Mouse (Mus musculus): ENCODE results near the gene Sgca. TPM values are rescaled to one million over a fixed set of nuclear protein-coding genes. Genes with fewer than 3 reads are reported as not detected.
A peak's percentile ranks its signal among the peaks of the same experiment; 100 is the strongest.

Gene Sgca
- polyA plus RNA-seq, 1 experiment from 2014 or later, result 0.28 TPM

DNA sequence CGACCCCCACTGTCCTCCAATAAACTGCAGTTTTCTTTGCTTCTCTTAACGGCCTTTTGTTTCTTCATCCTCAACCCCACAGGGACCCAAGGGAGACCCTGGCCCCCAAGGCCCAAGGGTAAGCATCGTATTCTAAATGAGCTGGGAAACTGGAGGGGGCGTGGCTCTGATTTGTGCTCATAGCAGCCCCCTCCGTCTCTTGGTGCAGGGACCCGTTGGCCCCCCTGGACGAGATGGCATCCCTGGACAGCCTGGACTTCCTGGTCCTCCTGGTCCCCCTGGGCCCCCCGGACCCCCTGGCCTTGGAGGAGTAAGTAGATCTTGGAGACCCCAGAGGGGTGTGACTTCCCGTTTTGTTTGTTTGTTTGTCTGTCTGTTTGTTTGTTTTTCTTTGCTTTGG lies 37.8 kb downstream of the Sgca start:
- no peak for DNase-seq (ENCODE audit: low spot score)
- Histone ChIP-seq H3K27me3 (ENCODE audit: insufficient read depth, low read length) (0 out of 2 replicates have a peak, but pooled peaks cover 6% of the 10 kb centered on the region), H3K36me3 (ENCODE audit: insufficient read depth, low read length) (0 out of 2 replicates have a peak, but pooled peaks cover 5% of the 10 kb centered on the region), H3K27ac (no peak overlapping the region), H3K4me2 (ENCODE audit: low read length) (peak overlapping the region; percentile 77), H3K4me3 (replicated peaks; ENCODE audit: low read depth, low read length) (peak overlapping the region; percentile 44), H3K4me1 (replicated peaks; ENCODE audit: insufficient read depth, low read length) (peaks cover 19% of the 10 kb centered on the region), H3K9me3 (replicated peaks; ENCODE audit: low read length) (no peaks in the 10 kb centered on the region), H3K9ac (ENCODE audit: low read depth, low read length) (0 out of 2 replicates have a peak overlapping the region, but pooled peaks have one; percentile 46)
- TF ChIP-seq CTCF (IDR thresholded peaks at IDR 0.05; ENCODE audit: low read depth), result no peak
- WGBS, result 15% methylated on average over 9 of the region's 9 CpGs
- ATAC-seq (replicated peaks; ENCODE audit: low FRiP score, low read depth), result no peak

DNA sequence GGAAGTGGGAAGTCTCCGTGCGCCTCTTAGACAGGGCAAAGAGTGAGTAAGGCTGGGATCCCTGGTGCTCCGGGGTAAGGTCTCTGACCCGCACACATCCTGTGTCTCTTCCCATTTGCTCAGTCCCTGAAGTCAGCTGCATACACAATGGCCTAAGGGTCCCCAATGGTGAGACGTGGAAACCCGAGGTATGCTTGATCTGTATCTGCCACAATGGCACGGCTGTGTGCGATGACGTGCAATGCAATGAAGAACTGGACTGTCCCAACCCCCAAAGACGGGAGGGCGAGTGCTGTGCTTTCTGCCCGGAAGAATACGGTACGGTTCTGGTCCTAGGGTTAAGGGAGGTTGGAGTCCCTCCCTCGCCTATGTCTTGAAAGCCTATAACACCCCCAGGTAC lies 38.3 kb downstream of the Sgca start:
- ATAC-seq (replicated peaks; ENCODE audit: low FRiP score, low read depth), result no peak; the same call in 1 of the 2 replicates
- DNase-seq (ENCODE audit: low spot score), result no peak
- WGBS, result 0% methylated on average over 15 of the region's 15 CpGs
- peaks cover 20% of the 10 kb centered on the region for H3K4me1 ChIP-seq (replicated peaks; ENCODE audit: insufficient read depth, low read length)
- peak overlapping the region; percentile 44 for H3K4me3 ChIP-seq (replicated peaks; ENCODE audit: low read depth, low read length)
- TF ChIP-seq CTCF (IDR thresholded peaks at IDR 0.05; ENCODE audit: low read depth), result no peak
- H3K4me2 ChIP-seq (ENCODE audit: low read length), result peak overlapping the region; percentile 77
- peak overlapping the region; percentile 76; the same call in 1 of the 2 replicates for H3K27ac ChIP-seq
- no peaks in the 10 kb centered on the region for H3K9me3 ChIP-seq (replicated peaks; ENCODE audit: low read length)
- H3K36me3 ChIP-seq (ENCODE audit: insufficient read depth, low read length), result 0 out of 2 replicates have a peak, but pooled peaks cover 5% of the 10 kb centered on the region
- 0 out of 2 replicates have a peak, but pooled peaks cover 6% of the 10 kb centered on the region for H3K27me3 ChIP-seq (ENCODE audit: insufficient read depth, low read length)
- peak overlapping the region; percentile 46; the same call in 1 of the 2 replicates for H3K9ac ChIP-seq (ENCODE audit: low read depth, low read length)

GRCm38 (mm10) chr11:94937335-94937781 lies 38.8 kb downstream of the Sgca start:
- H3K4me1 ChIP-seq (replicated peaks; ENCODE audit: insufficient read depth, low read length), result peaks cover 20% of the 10 kb centered on the region

DNA sequence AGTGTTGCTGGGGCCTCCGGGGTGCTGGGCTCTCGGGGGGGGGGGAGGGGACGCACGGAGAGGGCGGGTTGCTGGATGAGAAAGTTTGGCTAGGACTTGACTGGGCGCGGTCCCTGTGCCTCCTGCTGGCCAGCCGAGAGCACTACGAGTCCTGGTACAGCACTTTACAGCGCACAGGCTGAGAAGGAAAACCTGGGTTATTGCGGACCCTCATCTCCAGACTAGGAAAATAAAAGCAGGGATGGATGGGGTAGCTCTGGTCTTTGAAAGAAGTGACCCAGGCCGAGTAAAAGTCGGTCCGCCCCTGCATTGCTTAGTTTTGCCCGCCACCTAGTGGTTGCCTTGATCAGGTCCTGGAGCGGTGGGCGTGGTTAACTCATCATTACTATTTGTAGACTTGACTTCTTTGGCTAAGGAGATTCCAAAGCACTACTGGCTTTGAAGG lies 39.3 kb downstream of the Sgca start:
- H3K4me2 ChIP-seq (ENCODE audit: low read length), result peak overlapping the region; percentile 77
- H3K36me3 ChIP-seq (ENCODE audit: insufficient read depth, low read length), result 0 out of 2 replicates have a peak, but pooled peaks cover 5% of the 10 kb centered on the region
- DNase-seq (ENCODE audit: low spot score) (peak; percentile 99), ATAC-seq (replicated peaks; ENCODE audit: low FRiP score, low read depth) (peak; percentile 70)
- 0 out of 2 replicates have a peak, but pooled peaks cover 6% of the 10 kb centered on the region for H3K27me3 ChIP-seq (ENCODE audit: insufficient read depth, low read length)
- H3K4me3 ChIP-seq (replicated peaks; ENCODE audit: low read depth, low read length), result peak overlapping the region; percentile 44
- H3K27ac ChIP-seq, result peak overlapping the region; percentile 76
- peaks cover 20% of the 10 kb centered on the region for H3K4me1 ChIP-seq (replicated peaks; ENCODE audit: insufficient read depth, low read length)
- no peaks in the 10 kb centered on the region for H3K9me3 ChIP-seq (replicated peaks; ENCODE audit: low read length)
- WGBS, result 0% methylated on average over 16 of the region's 17 CpGs
- peak; percentile 97 for TF ChIP-seq CTCF (IDR thresholded peaks at IDR 0.05; ENCODE audit: low read depth)
- H3K9ac ChIP-seq (ENCODE audit: low read depth, low read length), result peak overlapping the region; percentile 62; the same call in 1 of the 2 replicates

More at GRCm38 (mm10) chr11:94937335-94937781, 38.8 kb downstream of the Sgca start:
- DNase-seq (ENCODE audit: low spot score) (peak; percentile 77), ATAC-seq (replicated peaks; ENCODE audit: low FRiP score, low read depth) (peak; percentile 19)
- H3K36me3 ChIP-seq (ENCODE audit: insufficient read depth, low read length), result 0 out of 2 replicates have a peak, but pooled peaks cover 5% of the 10 kb centered on the region
- peak overlapping the region; percentile 44 for H3K4me3 ChIP-seq (replicated peaks; ENCODE audit: low read depth, low read length)
- no peak for TF ChIP-seq CTCF (IDR thresholded peaks at IDR 0.05; ENCODE audit: low read depth)
- 0% methylated on average over 18 of the region's 18 CpGs for WGBS
- peak overlapping the region; percentile 46; the same call in 1 of the 2 replicates for H3K9ac ChIP-seq (ENCODE audit: low read depth, low read length)
- H3K27ac ChIP-seq, result peak overlapping the region; percentile 76; the same call in 1 of the 2 replicates
- no peaks in the 10 kb centered on the region for H3K9me3 ChIP-seq (replicated peaks; ENCODE audit: low read length)
- peak overlapping the region; percentile 77 for H3K4me2 ChIP-seq (ENCODE audit: low read length)
- H3K27me3 ChIP-seq (ENCODE audit: insufficient read depth, low read length), result 0 out of 2 replicates have a peak, but pooled peaks cover 6% of the 10 kb centered on the region

DNA sequence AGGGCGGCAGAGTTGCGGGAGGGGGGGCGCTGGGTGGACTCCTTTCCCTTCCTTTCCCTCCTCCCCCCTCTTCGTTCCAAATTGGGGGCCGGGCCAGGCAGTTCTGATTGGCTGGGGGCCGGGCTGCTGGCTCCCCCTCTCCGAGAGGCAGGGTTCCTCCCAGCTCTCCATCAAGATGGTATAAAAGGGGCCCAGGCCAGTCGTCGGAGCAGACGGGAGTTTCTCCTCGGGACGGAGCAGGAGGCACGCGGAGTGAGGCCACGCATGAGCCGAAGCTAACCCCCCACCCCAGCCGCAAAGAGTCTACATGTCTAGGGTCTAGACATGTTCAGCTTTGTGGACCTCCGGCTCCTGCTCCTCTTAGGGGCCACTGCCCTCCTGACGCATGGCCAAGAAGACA lies 40.1 kb downstream of the Sgca start, which contains the start of gene Col1a1:
Col1a1 (plus strand) TSS at position 180 of the 400 bp plus-strand sequence.
- no peak for TF ChIP-seq CTCF (IDR thresholded peaks at IDR 0.05; ENCODE audit: low read depth)

DNA sequence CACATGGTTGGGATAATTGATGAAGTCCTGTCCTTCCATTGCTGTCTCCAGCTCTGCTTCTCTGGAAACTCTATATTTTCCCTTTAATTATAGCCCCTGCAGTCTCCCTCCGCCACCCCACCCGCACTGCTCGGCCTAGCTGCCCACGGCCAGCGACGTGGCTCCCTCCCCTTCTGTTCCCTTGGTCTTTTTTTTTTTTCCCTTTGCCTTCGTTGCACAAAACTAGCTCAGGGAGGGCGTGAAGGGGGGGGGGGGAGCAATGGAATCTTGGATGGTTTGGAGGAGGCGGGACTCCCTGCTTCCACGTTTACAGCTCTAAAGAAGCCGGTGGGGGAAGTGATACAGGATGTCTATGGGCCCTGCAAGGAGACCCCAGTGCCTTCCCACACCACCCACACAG lies 41.6 kb downstream of the Sgca start:
- no peak overlapping the region for H3K4me3 ChIP-seq (replicated peaks; ENCODE audit: low read depth, low read length)

More for the DNA sequence above, 40.1 kb downstream of the Sgca start, which contains the start of gene Col1a1:
- Histone ChIP-seq H3K9ac (ENCODE audit: low read depth, low read length) (peak within 1 kb of the TSS; percentile 62), H3K4me3 (replicated peaks; ENCODE audit: low read depth, low read length) (peak within 1 kb of the TSS; percentile 44), H3K9me3 (replicated peaks; ENCODE audit: low read length) (no peaks in the 10 kb centered on the region), H3K36me3 (ENCODE audit: insufficient read depth, low read length) (0 out of 2 replicates have a peak, but pooled peaks cover under 1% of the 10 kb centered on the region), H3K27me3 (ENCODE audit: insufficient read depth, low read length) (0 out of 2 replicates have a peak, but pooled peaks cover 6% of the 10 kb centered on the region), H3K4me1 (replicated peaks; ENCODE audit: insufficient read depth, low read length) (peaks cover 20% of the 10 kb centered on the region), H3K4me2 (ENCODE audit: low read length) (peak within 1 kb of the TSS; percentile 77), H3K27ac (peak within 1 kb of the TSS; percentile 76)
- peak; percentile 86 for DNase-seq (ENCODE audit: low spot score)
- 15% methylated on average over 19 of the region's 19 CpGs for WGBS
- ATAC-seq (replicated peaks; ENCODE audit: low FRiP score, low read depth), result peak; percentile 33; the same call in 1 of the 2 replicates

More for the DNA sequence above, 41.6 kb downstream of the Sgca start:
- H3K27me3 ChIP-seq (ENCODE audit: insufficient read depth, low read length), result 0 out of 2 replicates have a peak, but pooled peaks cover 6% of the 10 kb centered on the region
- no peak overlapping the region for H3K9ac ChIP-seq (ENCODE audit: low read depth, low read length)
- H3K9me3 ChIP-seq (replicated peaks; ENCODE audit: low read length), result no peaks in the 10 kb centered on the region
- H3K4me1 ChIP-seq (replicated peaks; ENCODE audit: insufficient read depth, low read length), result peaks cover 26% of the 10 kb centered on the region
- no peak for TF ChIP-seq CTCF (IDR thresholded peaks at IDR 0.05; ENCODE audit: low read depth)
- H3K4me2 ChIP-seq (ENCODE audit: low read length), result no peak overlapping the region; the same call in 1 of the 2 replicates
- peak; percentile 43 for DNase-seq (ENCODE audit: low spot score)
- no peak for ATAC-seq (replicated peaks; ENCODE audit: low FRiP score, low read depth)
- H3K36me3 ChIP-seq (ENCODE audit: insufficient read depth, low read length), result no peaks in the 10 kb centered on the region
- 20% methylated on average over 11 of the region's 11 CpGs for WGBS
- H3K27ac ChIP-seq, result peak overlapping the region; percentile 72

All from kidney, postnatal 0 days (tissue).